Mouse (Mus musculus) spleen, adult 2 months (tissue): ENCODE data around the gene Asl.

Source experiments
- CTCF ChIP-seq: fragments of 200-500 bp; IDR thresholded peaks from 2 replicates; pipeline ENCODE4 v1.5.1; 2011; ENCODE audit warnings: mild to moderate bottlenecking, inconsistent platforms; ENCODE audit not compliant: insufficient read depth, insufficient read length, insufficient replicate concordance; ENCODE audit errors: extremely low read depth
- POLR2A ChIP-seq: fragments of 200-500 bp; IDR thresholded peaks from 2 replicates; pipeline ENCODE4 v1.6.1; 2011; ENCODE audit warnings: low read depth, low read length, inconsistent platforms

DNA sequence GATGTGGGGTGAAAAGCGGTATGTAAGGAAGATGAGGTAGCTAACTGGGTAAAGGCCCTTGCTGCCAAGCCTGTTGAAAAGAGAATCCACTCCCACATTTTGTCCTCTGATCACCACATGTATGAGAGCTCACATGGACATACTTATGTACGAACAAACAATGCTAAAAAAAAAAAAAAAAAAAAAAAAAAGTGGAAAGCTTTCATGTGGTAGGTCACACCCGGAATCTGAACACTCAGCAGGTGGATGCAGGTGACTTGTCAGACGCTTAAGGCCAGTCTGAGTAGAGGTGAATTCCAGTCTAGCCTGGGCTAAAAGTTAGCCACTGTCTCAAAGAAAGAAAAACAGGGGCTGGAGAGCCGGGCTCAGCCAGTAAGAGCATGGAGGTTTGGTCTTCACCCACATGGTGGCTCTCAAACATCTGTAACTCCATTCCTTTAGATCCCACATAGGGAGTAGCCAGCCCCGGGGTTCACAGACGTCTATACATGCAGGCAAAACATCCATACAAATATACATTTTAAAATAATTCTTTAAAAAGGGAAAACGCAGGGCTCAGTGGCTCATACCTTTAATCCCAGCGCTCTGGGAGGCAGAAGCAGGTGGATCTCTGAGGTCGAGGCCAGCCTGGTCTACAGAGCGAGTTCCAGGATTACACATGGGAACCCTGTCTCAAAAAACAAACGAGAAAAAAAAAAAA, 5.8 kb downstream of the Asl start:
- TF ChIP-seq CTCF (no peak), POLR2A (no peak)
